Mouse (Mus musculus) brain, embryonic 14.5 days (tissue): ENCODE measurements at regions not wholly inside any gene's neighbourhood (a gene's known extent, or its start where the extent isn't known, plus 50 kb on each side); places are given as distances from the start of the nearest gene placed in this dataset.

Source experiments
- CTCF ChIP-seq: fragments of 200-500 bp; IDR thresholded peaks from 2 replicates; pipeline ENCODE4 v1.5.1; 2012; ENCODE audit warnings: inconsistent platforms, mild to moderate bottlenecking, moderate library complexity, borderline replicate concordance; ENCODE audit not compliant: insufficient read depth, insufficient read length; ENCODE audit errors: extremely low read depth
- POLR2A ChIP-seq: fragments of 200-500 bp; IDR thresholded peaks from 2 replicates; pipeline ENCODE4 v1.6.1; 2012; ENCODE audit warnings: mild to moderate bottlenecking, inconsistent platforms, borderline replicate concordance; ENCODE audit not compliant: poor library complexity, insufficient read depth, insufficient read length, severe bottlenecking; ENCODE audit errors: extremely low read depth

- no peak for TF ChIP-seq POLR2A
- TF ChIP-seq CTCF = no peak
Measured at GRCm38 (mm10) chr1:39069676-39070075, 84.3 kb downstream of the Pdcl3 start.
